Mouse (Mus musculus): ENCODE measurements around the gene Tspan5. TPM values are rescaled to one million over a fixed set of nuclear protein-coding genes. Genes with fewer than 3 reads are reported as not detected.

Gene Tspan5
- total and polyA plus RNA-seq, 2 experiments, result 0.48 to 0.65 TPM

DNA sequence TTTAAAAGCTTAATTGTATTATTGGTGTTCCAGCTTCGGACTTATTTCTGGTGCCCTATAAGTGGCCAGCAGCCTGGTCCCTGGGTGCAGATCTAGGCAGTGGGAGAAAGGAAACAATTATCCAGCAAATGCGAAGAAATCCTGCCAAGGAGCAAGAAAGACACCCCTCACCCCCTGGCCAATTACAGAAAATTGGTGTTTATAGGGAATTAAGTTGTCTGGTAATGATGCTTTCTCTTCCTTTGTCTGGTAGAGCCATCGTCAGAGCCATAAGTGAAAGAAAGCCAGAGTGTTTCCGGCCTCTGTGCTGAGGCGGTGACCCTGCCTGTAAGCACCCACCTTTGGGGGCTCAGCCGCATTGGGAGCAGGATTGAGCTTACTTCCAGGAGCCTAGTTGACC, 59.7 kb downstream of the Tspan5 start:
- Histone ChIP-seq H3K9ac (ENCODE audit: low read depth, low read length) (no peak overlapping the region), H3K4me1 (ENCODE audit: control insufficient read depth, insufficient read depth, low read length) (no peaks in the 10 kb centered on the region), H3K27me3 (ENCODE audit: control insufficient read depth, insufficient read depth, low read length) (no peaks in the 10 kb centered on the region), H3K4me3 (ENCODE audit: insufficient read depth, low read depth, low read length) (no peak overlapping the region), H3K36me3 (ENCODE audit: control insufficient read depth, insufficient read depth, low read length) (no peaks in the 10 kb centered on the region), H3K27ac (replicated peaks; ENCODE audit: insufficient read depth, low read depth, low read length) (no peak overlapping the region), H3K79me2 (ENCODE audit: control insufficient read depth, insufficient read depth, low read length) (no peaks in the 10 kb centered on the region)
- TF ChIP-seq POLR2A (IDR thresholded peaks at IDR 0.05; ENCODE audit: extremely low read depth, insufficient read depth, low read length) (no peak), CTCF (IDR thresholded peaks at IDR 0.05; ENCODE audit: low read depth, low read length) (no peak)
- DNase-seq (ENCODE audit: extremely low read depth, low read depth, low spot score), result no peak
- WGBS, result 91% methylated on average over 6 of the region's 6 CpGs

DNA sequence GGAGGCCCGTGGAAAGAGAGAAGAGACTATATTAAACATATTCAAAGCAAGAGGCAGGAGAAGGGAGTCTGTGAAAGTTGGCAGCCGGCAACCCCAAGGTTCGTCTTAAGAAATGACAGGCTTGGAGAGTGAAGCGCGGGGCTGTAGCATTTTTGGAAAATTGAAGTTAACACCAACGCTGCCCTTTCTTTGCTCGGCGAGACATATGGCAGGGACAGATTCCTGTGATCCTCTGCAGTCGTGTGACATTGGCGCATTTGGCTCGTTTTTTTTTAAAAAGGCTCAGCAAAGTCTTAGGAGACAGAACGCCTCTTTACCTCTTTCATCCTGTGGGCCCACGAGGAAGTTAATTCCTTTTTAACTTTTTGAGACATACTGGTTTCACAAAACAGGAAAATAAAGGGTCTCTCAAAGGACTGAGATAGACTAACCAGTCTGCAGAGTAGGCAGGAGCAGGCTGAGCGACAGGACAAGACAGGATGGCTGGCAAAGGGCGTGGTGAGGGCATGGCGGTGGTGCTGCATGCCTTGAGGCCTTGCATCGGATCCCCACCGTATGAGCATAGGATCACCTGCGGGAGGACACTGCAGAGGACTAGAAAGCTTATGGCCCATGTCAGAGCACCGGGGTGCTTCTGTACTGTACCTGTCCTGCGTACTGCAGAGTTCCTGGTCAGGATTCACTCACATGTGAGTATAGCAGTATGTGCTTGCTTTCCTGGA, 60.9 kb downstream of the Tspan5 start:
- Histone ChIP-seq H3K27ac (replicated peaks; ENCODE audit: insufficient read depth, low read depth, low read length) (no peak overlapping the region), H3K4me1 (ENCODE audit: control insufficient read depth, insufficient read depth, low read length) (no peaks in the 10 kb centered on the region), H3K79me2 (ENCODE audit: control insufficient read depth, insufficient read depth, low read length) (no peaks in the 10 kb centered on the region), H3K27me3 (ENCODE audit: control insufficient read depth, insufficient read depth, low read length) (no peaks in the 10 kb centered on the region), H3K4me3 (ENCODE audit: insufficient read depth, low read depth, low read length) (no peak overlapping the region), H3K9ac (ENCODE audit: low read depth, low read length) (no peak overlapping the region), H3K36me3 (ENCODE audit: control insufficient read depth, insufficient read depth, low read length) (no peaks in the 10 kb centered on the region)
- TF ChIP-seq CTCF (IDR thresholded peaks at IDR 0.05; ENCODE audit: low read depth, low read length) (no peak), POLR2A (IDR thresholded peaks at IDR 0.05; ENCODE audit: extremely low read depth, insufficient read depth, low read length) (no peak)
- no peak for DNase-seq (ENCODE audit: extremely low read depth, low read depth, low spot score)
- 83% methylated on average over 21 of the region's 21 CpGs for WGBS

DNA sequence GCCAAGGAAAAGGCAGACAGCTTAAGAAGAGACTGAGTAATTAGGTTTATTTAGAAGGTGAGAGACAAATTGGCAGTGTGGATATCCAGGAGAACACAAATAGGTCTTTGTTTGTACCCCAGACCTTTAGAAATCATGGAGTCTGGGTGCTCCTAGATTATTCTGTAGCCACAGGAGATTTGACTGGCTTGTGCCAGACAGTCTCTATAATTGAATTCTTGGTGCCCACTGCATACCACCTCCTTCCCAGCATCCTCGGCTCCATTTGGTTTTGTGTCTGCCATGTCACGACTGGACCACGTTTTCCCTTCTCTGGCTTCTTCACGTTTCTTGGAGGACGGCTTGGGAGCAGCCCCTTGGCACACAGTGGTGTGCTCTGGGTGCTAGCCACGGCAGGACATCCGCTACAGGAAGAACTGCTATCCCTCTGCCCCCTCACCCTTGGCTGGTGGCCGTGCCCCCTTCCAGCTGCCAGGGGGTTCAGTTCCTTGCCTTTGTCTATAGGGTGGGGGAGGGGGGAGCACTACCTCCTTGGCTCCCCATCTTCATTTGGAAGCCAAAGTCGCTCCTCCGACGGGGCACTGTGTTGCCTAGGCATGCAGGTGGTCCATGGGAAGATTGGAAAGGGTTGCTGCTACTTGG, 61.6 kb downstream of the Tspan5 start:
- H3K27me3 ChIP-seq (ENCODE audit: control insufficient read depth, insufficient read depth, low read length), result no peaks in the 10 kb centered on the region
- DNase-seq (ENCODE audit: extremely low read depth, low read depth, low spot score), result no peak
- WGBS, result 76% methylated on average over 11 of the region's 11 CpGs
- no peak overlapping the region for H3K27ac ChIP-seq (replicated peaks; ENCODE audit: insufficient read depth, low read depth, low read length)
- no peak overlapping the region for H3K4me3 ChIP-seq (ENCODE audit: insufficient read depth, low read depth, low read length)
- H3K79me2 ChIP-seq (ENCODE audit: control insufficient read depth, insufficient read depth, low read length), result no peaks in the 10 kb centered on the region
- H3K9ac ChIP-seq (ENCODE audit: low read depth, low read length), result no peak overlapping the region
- TF ChIP-seq POLR2A (IDR thresholded peaks at IDR 0.05; ENCODE audit: extremely low read depth, insufficient read depth, low read length) (no peak), CTCF (IDR thresholded peaks at IDR 0.05; ENCODE audit: low read depth, low read length) (no peak)
- no peaks in the 10 kb centered on the region for H3K36me3 ChIP-seq (ENCODE audit: control insufficient read depth, insufficient read depth, low read length)
- no peaks in the 10 kb centered on the region for H3K4me1 ChIP-seq (ENCODE audit: control insufficient read depth, insufficient read depth, low read length)

DNA sequence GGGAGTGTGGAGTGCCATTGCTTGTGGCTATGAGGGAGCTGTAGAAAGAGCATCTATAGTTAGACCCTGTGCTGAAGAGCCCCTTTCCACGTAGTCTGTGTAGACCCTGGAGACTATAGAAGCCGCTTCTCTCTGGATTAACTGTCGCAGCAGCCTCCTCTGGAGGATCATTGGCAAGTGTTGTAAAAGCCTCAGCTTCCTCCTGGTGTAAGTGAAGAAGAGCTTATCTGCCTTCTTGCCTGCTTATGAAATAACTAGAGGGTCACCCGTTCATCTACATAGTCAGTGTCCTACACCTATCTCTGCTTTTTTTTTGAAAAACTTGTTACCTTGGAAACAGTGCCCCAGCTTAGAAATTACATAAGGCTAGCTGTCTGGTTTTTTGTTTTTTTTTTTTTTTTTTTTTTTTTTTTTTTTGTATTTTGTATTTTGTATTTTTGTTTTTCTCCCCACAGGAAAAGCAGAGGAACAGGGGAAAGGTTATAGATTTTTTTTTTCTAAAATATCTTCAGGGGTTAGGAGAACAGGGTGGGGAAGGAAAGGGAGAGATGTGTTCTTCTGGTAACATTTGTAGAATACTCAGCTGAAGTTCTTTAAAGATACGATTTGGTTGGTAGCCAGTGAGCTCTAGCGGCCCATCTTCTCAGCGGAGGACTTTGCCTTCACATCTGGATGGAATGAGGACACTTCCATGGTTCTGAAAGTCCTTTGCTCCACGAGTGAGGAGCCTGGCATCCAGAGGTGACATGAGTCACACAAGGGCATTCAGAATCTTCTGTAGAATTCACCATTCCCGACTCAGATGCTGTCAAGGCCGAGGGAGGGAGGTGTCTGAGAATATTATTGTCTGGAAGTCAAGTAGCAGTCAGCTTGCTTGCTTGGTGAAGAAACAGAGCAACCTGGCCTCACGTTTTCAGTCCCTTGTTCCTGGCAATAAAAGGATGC, 62.4 kb downstream of the Tspan5 start:
- H3K4me1 ChIP-seq (ENCODE audit: control insufficient read depth, insufficient read depth, low read length), result no peaks in the 10 kb centered on the region
- H3K36me3 ChIP-seq (ENCODE audit: control insufficient read depth, insufficient read depth, low read length), result no peaks in the 10 kb centered on the region
- H3K27me3 ChIP-seq (ENCODE audit: control insufficient read depth, insufficient read depth, low read length), result no peaks in the 10 kb centered on the region
- no peak overlapping the region for H3K9ac ChIP-seq (ENCODE audit: low read depth, low read length)
- H3K79me2 ChIP-seq (ENCODE audit: control insufficient read depth, insufficient read depth, low read length), result no peaks in the 10 kb centered on the region
- DNase-seq (ENCODE audit: extremely low read depth, low read depth, low spot score), result no peak
- WGBS, result 79% methylated on average over 11 of the region's 11 CpGs
- H3K4me3 ChIP-seq (ENCODE audit: insufficient read depth, low read depth, low read length), result no peak overlapping the region
- no peak for TF ChIP-seq CTCF (IDR thresholded peaks at IDR 0.05; ENCODE audit: low read depth, low read length)
- no peak overlapping the region for H3K27ac ChIP-seq (replicated peaks; ENCODE audit: insufficient read depth, low read depth, low read length)

DNA sequence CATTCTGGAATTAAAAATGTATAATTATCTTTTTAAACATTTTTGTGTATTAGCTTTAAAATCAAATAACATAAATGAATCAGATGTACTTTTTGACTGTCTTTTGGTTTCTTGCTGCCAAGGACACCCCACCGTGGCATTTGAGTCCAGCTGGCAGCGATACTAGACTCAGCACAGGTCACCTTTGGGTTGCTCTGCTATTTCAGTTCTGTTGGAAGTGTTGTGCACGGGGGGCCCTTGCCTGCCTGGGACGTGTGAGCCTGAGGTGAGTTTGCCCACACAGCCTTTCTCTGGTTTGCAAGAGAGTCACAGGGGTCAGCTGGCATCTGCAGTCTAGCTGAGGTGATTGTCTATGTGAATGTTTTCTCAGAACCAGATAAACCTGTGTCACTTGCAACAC, 65.8 kb downstream of the Tspan5 start:
- Histone ChIP-seq H3K27ac (replicated peaks; ENCODE audit: insufficient read depth, low read depth, low read length) (no peak overlapping the region), H3K27me3 (ENCODE audit: control insufficient read depth, insufficient read depth, low read length) (no peaks in the 10 kb centered on the region), H3K4me3 (ENCODE audit: insufficient read depth, low read depth, low read length) (no peak overlapping the region), H3K9ac (ENCODE audit: low read depth, low read length) (no peak overlapping the region), H3K79me2 (ENCODE audit: control insufficient read depth, insufficient read depth, low read length) (no peaks in the 10 kb centered on the region), H3K4me1 (ENCODE audit: control insufficient read depth, insufficient read depth, low read length) (no peaks in the 10 kb centered on the region), H3K36me3 (ENCODE audit: control insufficient read depth, insufficient read depth, low read length) (no peaks in the 10 kb centered on the region)
- WGBS, result 79% methylated on average over 4 of the region's 4 CpGs
- DNase-seq (ENCODE audit: extremely low read depth, low read depth, low spot score), result no peak
- TF ChIP-seq POLR2A (IDR thresholded peaks at IDR 0.05; ENCODE audit: extremely low read depth, insufficient read depth, low read length) (no peak), CTCF (IDR thresholded peaks at IDR 0.05; ENCODE audit: low read depth, low read length) (no peak)

Measured in liver, adult 2 months (tissue).